Mouse (Mus musculus) left cerebral cortex, adult 9 months (tissue): ENCODE measurements around the gene Adamts6.

Source experiments
- DNase-seq, 2 experiments: peaks; one replicate each; pipeline ENCODE4 v3.0.0; 2022; ENCODE audit warnings: low spot score in 2 of 2

The Adamts6 gene

GRCm38 (mm10) chr13:104287366-104288225 is at the start of gene Adamts6:
Gene Adamts6, plus strand, starts transcription at chr13:104287835.
- no peak for DNase-seq

GRCm38 (mm10) chr13:104258997-104259396 is 28.6 kb upstream of the Adamts6 start:
- DNase-seq: no peak

DNA sequence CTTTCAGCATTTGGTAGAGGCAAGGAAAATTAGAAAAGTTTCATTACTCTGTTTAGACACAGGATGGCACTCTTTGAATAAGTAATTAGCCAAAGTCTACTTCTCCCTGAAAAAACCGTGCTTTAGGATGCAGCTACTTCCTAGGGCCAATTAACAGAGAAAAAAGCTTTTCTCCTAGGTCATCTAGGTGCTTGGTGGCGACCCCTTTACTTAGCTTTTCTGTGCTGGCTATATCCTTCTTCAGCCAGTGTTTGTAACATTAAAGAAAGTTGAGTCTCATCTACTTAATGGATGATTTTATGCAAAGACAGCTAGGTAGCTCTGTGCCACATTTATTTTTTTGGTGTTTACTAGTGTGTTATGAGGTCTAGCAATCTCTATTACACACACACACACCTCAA is 2.6 kb upstream of the Adamts6 start:
- peak; percentile 19 to 40 for DNase-seq

- DNase-seq: peak in 1 of 2 experiments; percentile 11
Observed at GRCm38 (mm10) chr13:104285737-104286311, 1.8 kb upstream of the Adamts6 start.

- DNase-seq: no peak
Observed at GRCm38 (mm10) chr13:104286336-104286735, 1.3 kb upstream of the Adamts6 start.

- peak; percentile 76 to 90 for DNase-seq
Observed at GRCm38 (mm10) chr13:104286897-104287309, 732 bp upstream of the Adamts6 start.

DNA sequence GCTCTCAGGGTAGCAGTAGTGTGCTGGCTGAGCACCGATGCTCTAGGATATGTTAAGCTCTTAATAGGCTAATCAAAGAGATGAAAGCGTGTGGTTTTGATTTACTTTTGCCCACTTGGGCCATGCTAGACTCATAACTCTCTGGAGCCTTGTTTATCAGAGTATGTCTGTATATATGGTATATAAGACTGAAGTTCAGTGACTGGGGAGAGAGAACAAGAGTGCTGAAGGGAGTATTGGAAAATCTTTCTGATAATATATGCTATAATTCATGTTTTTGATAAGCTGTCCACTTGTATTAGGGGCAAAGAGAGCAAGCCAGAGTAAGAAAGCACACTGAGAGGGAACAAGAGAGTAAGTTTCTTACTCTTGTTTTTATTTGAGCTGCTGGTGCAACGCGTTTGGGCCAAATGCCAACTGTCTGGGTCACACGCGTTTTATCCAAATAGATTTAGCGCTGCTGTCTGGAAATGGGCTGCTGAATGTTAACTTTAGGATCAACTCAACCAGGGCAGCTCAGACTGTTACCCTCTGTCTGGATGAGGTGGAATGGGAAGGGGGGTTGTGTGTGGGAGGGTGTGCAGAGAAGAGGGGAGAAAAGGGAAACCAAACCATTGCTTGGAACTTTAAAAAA is 708 bp downstream of the Adamts6 start:
- peak in 1 of 2 experiments; percentile 9 for DNase-seq

DNA sequence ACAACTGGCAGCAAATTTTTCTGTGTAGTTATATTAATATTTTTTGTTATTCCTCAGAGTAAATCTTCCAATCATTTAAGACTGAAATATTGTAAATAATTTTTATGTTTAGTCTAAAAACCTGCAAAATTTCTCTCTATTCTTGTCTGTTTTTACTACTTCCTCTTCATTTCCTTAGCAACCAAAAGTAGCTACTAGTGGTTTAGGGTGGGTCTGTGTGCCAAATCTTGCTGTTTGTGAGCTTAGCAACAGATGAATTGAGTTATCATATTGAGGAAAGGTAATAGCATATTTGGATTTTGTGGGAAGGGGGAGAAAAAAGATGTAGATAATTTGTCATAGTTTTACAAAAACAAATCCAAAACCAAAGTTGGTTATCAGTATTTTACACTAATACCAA is 1.5 kb downstream of the Adamts6 start:
- no peak for DNase-seq

GRCm38 (mm10) chr13:104295472-104295871 is 7.8 kb downstream of the Adamts6 start:
- no peak for DNase-seq

DNA sequence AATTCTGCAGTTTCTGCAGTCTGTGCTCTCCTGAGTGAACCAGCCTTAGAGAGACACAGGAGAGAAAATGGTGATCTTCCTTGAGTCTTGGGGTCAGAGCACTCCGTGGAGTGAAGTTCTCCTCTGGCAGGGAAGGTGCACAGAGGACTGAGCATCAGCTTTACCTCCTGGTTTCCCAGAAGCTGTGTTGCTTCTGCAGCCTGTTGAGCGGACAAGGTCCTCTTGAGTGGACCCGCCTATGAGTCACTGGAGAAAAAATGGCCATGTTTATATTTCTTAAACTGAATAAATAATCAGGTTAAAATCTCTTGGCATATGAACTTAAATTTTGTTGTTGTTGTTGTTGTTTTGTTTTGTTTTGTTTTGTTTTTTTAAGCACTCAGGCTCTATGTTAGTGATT is 41.7 kb downstream of the Adamts6 start:
- no peak for DNase-seq

- no peak for DNase-seq
Observed at GRCm38 (mm10) chr13:104329742-104330141, 42.1 kb downstream of the Adamts6 start.

GRCm38 (mm10) chr13:104352590-104352989 is 65.0 kb downstream of the Adamts6 start:
- DNase-seq: no peak

GRCm38 (mm10) chr13:104393427-104394356 is 106.1 kb downstream of the Adamts6 start:
- DNase-seq: no peak

DNA sequence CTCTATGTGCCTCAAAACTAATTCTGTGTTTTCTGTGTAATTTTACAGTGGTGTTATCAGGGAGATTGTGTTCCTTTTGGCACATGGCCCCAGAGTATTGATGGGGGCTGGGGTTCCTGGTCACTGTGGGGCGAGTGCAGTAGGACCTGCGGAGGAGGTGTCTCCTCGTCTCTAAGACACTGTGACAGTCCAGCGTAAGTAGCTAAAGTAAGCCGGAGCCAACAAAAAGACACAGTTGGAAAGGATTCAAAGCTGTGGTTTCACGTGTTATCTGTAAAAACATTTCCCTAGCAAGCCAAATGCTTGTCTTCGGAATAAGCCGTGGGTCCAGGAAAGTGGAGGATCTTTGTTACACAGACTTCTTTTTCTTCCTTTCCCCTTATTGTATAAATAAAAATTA is 110.2 kb downstream of the Adamts6 start:
- no peak for DNase-seq

DNA sequence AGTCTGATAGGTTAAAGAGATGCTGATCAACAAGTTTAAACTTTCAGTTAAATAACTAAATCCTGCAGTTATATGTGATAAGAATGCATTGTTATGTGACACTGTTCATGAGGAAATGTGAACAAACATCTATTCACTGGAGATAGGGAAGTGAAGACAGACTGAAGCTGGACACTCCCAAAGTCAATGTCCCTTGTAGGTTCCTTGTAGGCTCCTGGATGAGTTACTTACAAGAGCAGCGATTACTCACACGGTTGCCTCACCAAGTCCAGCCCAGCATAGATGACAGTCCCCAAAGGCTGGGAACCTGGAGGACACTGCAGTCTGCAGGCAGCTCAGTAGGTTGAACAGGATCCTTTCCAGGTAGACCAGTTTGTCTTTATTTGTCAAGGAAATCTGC is 145.1 kb downstream of the Adamts6 start:
- no peak for DNase-seq

GRCm38 (mm10) chr13:104442559-104442958 is 154.9 kb downstream of the Adamts6 start:
- DNase-seq: no peak

- DNase-seq: no peak
Observed at GRCm38 (mm10) chr13:104445437-104445836, 157.8 kb downstream of the Adamts6 start.

DNA sequence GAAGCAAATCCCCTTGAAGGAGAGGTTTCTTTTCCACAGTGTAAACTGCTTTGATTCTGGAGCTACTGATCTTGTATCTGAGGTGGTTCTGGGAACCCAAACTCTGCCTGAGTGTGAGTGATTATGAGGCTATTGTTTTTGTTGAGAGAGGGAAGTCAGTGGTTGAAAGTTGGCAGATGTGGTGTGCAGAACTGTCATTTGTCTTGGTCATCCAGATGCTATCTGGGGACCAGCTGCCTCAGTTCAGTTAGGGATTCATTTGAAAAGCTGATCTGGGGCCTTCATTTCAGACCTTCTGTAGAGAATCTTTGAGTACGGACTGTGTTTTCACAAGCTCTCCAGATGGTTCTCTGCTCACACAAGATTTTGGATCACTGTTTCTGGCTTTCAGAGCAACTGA is 159.3 kb downstream of the Adamts6 start:
- DNase-seq: no peak

DNA sequence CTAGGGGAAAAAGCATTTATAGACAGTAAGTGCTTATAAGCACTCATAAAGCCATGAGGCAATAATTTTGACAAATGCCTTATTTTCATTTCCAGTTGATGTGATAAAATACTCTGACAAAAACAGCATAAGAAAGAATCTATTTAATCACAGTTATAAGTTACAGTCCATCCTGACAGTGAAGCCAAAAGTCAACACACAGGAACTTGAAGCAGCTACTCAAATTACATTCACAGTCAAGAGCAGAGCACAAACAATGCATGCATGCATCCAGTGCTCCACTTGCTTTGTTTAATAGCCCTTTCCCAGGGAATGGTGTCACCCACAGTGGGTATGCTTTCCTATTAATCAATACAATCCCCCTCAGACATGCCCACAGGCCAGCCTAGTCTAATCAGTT is 159.8 kb downstream of the Adamts6 start:
- no peak for DNase-seq

DNA sequence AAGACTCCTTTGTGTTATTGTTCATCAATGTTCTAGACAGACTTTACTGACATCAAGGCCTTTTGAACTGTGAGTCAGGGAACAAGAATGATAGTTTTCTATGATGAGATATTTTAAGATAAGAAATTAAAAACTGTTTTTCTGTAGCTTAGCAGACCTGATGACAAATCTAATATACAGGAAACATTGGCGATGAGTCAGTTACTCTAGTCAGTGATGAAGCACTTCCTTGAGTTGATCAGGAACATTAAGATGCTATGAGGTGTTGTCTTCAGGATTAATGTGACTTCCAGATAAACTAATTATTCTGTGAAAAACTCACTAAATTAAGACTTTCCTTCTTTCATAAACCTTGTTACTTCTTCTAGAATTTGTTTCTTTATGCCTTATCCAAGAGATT is 160.7 kb downstream of the Adamts6 start:
- DNase-seq: no peak

- no peak for DNase-seq
Observed at GRCm38 (mm10) chr13:104453271-104453974, 165.8 kb downstream of the Adamts6 start.
